Mouse (Mus musculus): ENCODE measurements around the gene Cdk19. TPM values are rescaled to one million over a fixed set of nuclear protein-coding genes. Genes with fewer than 3 reads are reported as not detected.
A peak's percentile ranks its signal among the peaks of the same experiment; 100 is the strongest.

Gene Cdk19
- polyA plus RNA-seq, 1 experiment from 2014 or later = 8.3 TPM

DNA sequence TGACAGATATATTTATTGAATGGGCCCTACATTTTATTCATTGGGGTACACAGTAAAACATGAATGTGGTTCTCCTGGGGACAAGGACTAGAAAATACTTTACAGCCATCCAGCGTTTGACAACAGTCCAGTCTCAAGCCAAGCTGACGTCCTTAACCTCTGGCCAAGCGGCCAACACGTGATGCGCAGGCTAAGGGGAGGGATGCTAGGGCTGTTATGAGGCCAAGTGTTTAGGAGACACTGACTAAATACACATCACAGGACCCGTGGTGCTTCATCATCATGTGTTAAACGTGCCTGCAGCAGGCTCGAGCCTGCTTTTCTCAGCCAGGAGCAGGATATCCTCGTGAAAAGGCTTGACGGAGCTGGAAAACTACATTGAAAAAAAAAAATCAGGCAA is 19.1 kb upstream of the Cdk19 start:
- Histone ChIP-seq H3K27me3 (replicated peaks) (no peaks in the 10 kb centered on the region), H3K4me1 (no peaks in the 10 kb centered on the region), H3K9me3 (no peaks in the 10 kb centered on the region), H3K4me2 (no peak overlapping the region), H3K4me3 (replicated peaks) (no peak overlapping the region), H3K27ac (no peak overlapping the region), H3K9ac (no peak overlapping the region), H3K36me3 (no peaks in the 10 kb centered on the region)
- 86% methylated on average over 10 of the region's 10 CpGs for whole genome bisulfite sequencing
- ATAC-seq (ENCODE audit: insufficient read depth, low FRiP score, low read depth) = no peak

- no peaks in the 10 kb centered on the region for H3K27me3 ChIP-seq (replicated peaks)
- H3K27ac ChIP-seq = peak overlapping the region; percentile 79
- H3K9ac ChIP-seq = no peak overlapping the region
- no peaks in the 10 kb centered on the region for H3K36me3 ChIP-seq
- no peaks in the 10 kb centered on the region for H3K9me3 ChIP-seq
- WGBS = 53% methylated on average over 9 of the region's 9 CpGs
- H3K4me2 ChIP-seq = no peak overlapping the region
- H3K4me3 ChIP-seq (replicated peaks) = no peak overlapping the region
- peak; percentile 96 for ATAC-seq (ENCODE audit: insufficient read depth, low FRiP score, low read depth)
- no peaks in the 10 kb centered on the region for H3K4me1 ChIP-seq
These were observed 11.3 kb upstream of the Cdk19 start for GRCm38 (mm10) chr10:40328004-40328551.

DNA sequence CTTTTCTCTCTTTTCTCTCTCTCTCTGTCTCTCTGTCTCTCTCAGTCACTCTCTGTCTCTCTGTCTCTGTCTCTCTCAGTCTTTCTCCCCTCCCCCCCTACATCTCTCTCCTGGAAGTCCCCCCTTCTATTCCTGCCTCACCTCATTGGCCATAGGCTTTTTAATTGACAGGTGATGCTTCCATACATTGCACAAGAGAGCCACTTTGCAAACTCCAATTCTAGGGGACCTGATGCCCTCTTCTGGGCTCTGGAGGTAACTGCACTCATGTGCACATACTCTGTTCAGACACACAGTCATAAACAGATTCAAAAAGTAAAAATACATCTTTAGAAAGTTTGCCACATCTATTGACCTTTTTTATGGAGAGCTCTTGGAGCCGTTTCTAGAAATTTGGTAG is 9.1 kb upstream of the Cdk19 start:
- H3K36me3 ChIP-seq = no peaks in the 10 kb centered on the region
- no peak overlapping the region for H3K27ac ChIP-seq
- H3K9ac ChIP-seq = no peak overlapping the region
- H3K27me3 ChIP-seq (replicated peaks) = no peaks in the 10 kb centered on the region
- H3K9me3 ChIP-seq = no peaks in the 10 kb centered on the region
- WGBS = 63% methylated on average over 1 of the region's 1 CpGs
- H3K4me3 ChIP-seq (replicated peaks) = no peak overlapping the region
- no peaks in the 10 kb centered on the region for H3K4me1 ChIP-seq
- ATAC-seq (ENCODE audit: insufficient read depth, low FRiP score, low read depth) = no peak
- H3K4me2 ChIP-seq = no peak overlapping the region

- WGBS = 71% methylated on average over 6 of the region's 6 CpGs
- no peak overlapping the region for H3K27ac ChIP-seq
- no peaks in the 10 kb centered on the region for H3K9me3 ChIP-seq
- H3K27me3 ChIP-seq (replicated peaks) = no peaks in the 10 kb centered on the region
- H3K4me1 ChIP-seq = no peaks in the 10 kb centered on the region
- H3K4me2 ChIP-seq = no peak overlapping the region
- no peak overlapping the region for H3K9ac ChIP-seq
- no peak for ATAC-seq (ENCODE audit: insufficient read depth, low FRiP score, low read depth)
- no peak overlapping the region for H3K4me3 ChIP-seq (replicated peaks)
- no peaks in the 10 kb centered on the region for H3K36me3 ChIP-seq
These were observed 6.5 kb upstream of the Cdk19 start for GRCm38 (mm10) chr10:40332864-40333263.

- Histone ChIP-seq H3K27me3 (replicated peaks) (no peaks in the 10 kb centered on the region), H3K4me2 (no peak overlapping the region), H3K9me3 (no peaks in the 10 kb centered on the region), H3K27ac (no peak overlapping the region), H3K4me1 (0 out of 2 replicates have a peak, but pooled peaks cover 4% of the 10 kb centered on the region), H3K9ac (no peak overlapping the region), H3K4me3 (replicated peaks) (no peak overlapping the region), H3K36me3 (no peaks in the 10 kb centered on the region)
- WGBS = 58% methylated on average over 4 of the region's 4 CpGs
- no peak for ATAC-seq (ENCODE audit: insufficient read depth, low FRiP score, low read depth)
These were observed 2.7 kb downstream of the Cdk19 start for GRCm38 (mm10) chr10:40342036-40342435.

GRCm38 (mm10) chr10:40346776-40347403 is 7.5 kb downstream of the Cdk19 start:
- Histone ChIP-seq H3K4me3 (replicated peaks) (no peak overlapping the region), H3K9me3 (no peaks in the 10 kb centered on the region), H3K36me3 (no peaks in the 10 kb centered on the region), H3K4me2 (no peak overlapping the region), H3K4me1 (peaks cover 8% of the 10 kb centered on the region), H3K27me3 (replicated peaks) (no peaks in the 10 kb centered on the region), H3K27ac (no peak overlapping the region), H3K9ac (no peak overlapping the region)
- WGBS = 86% methylated on average over 3 of the region's 3 CpGs
- no peak for ATAC-seq (ENCODE audit: insufficient read depth, low FRiP score, low read depth)

GRCm38 (mm10) chr10:40347461-40347954 is 8.1 kb downstream of the Cdk19 start:
- Histone ChIP-seq H3K9me3 (no peaks in the 10 kb centered on the region), H3K4me3 (replicated peaks) (no peak overlapping the region), H3K36me3 (no peaks in the 10 kb centered on the region), H3K4me1 (peaks cover 8% of the 10 kb centered on the region), H3K27ac (peak overlapping the region; percentile 99; the same call in 1 of the 2 replicates), H3K4me2 (peak overlapping the region; percentile 56), H3K9ac (no peak overlapping the region), H3K27me3 (replicated peaks) (no peaks in the 10 kb centered on the region)
- 60% methylated on average over 9 of the region's 9 CpGs for WGBS
- ATAC-seq (ENCODE audit: insufficient read depth, low FRiP score, low read depth) = no peak

DNA sequence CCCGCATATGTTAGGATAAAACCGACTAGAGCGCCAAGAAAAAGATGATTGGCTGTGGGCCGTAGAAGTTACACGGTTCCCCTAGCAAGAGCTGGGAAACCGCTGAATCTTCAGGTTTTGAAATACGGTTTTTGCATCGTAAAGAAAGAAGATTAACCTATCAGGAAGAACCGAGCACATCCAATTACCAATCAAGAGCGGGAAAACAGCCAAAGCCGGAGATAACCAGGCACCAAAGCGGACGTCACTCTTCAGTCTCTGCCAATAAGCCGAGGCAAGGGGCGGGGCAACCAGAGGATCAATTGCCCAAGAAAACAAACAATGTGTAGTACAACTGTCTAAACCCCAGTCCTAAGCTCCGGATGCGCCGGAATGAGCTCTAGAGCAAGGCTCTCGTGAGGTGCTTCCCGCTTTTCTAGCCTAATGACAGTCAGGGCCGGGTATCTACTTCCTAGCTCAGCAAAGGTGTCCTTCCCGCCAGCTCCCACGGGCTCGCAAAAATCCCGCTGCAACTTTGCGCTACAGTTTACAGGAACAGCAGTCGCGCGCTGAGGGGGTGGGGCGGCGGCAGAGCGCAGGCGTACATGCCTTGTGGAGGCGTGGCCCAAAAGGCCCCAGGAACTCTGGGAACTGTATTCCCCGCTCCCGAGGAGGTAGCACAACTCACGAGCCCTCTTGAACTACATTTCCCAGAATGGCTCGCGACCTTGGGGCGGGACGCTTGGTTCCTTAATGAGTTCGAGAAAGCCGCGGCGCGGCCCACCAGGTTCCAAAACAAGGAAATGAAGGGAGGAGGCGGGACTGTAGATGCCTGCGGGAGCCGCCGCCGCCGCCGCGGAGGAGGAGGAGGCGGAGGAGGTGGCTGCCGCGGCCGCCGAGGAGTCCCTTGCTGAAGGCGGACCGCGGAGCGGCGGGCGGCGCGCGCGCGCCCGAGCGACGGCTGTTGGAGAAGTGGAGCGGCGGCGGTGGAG is 9.5 kb downstream of the Cdk19 start:
- Histone ChIP-seq H3K9me3 (no peaks in the 10 kb centered on the region), H3K4me1 (peaks cover 8% of the 10 kb centered on the region), H3K27me3 (replicated peaks) (no peaks in the 10 kb centered on the region), H3K36me3 (no peaks in the 10 kb centered on the region), H3K27ac (peak overlapping the region; percentile 99), H3K4me3 (replicated peaks) (peak overlapping the region; percentile 92), H3K4me2 (peak overlapping the region; percentile 73), H3K9ac (peak overlapping the region; percentile 83)
- peak; percentile 98 for ATAC-seq (ENCODE audit: insufficient read depth, low FRiP score, low read depth)
- WGBS = under 1% methylated on average over 76 of the region's 76 CpGs

DNA sequence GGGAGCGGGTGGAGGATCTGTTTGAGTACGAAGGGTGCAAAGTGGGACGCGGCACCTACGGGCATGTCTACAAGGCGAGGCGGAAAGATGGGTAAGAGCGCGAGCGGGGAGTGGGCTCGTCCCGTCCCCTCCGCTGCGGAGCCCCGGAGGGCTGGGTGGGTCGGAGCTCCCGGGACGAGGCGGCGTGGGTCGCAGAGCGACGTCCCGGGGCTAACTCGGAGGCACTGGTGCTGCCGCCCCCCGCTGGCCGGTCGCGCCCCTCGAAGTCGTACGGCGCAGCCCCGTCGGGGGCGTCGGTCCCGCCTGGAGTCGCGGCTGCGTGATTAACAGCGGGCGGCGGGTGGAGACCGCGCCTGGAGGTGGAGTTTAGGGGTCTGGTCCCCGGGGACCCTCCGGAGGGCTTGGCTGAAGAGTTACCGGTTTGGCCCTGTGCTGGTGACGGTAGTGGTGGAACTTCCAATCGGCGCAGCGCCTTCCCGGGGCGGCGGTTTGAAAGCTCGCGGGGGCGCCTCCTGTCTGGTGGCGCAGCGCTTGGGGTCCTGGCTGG is 10.3 kb downstream of the Cdk19 start:
- Histone ChIP-seq H3K4me2 (peak overlapping the region; percentile 73), H3K4me1 (peaks cover 8% of the 10 kb centered on the region), H3K27me3 (replicated peaks) (no peaks in the 10 kb centered on the region), H3K36me3 (no peaks in the 10 kb centered on the region), H3K27ac (peak overlapping the region; percentile 99), H3K9ac (peak overlapping the region; percentile 83), H3K9me3 (no peaks in the 10 kb centered on the region), H3K4me3 (replicated peaks) (peak overlapping the region; percentile 92)
- under 1% methylated on average over 62 of the region's 62 CpGs for WGBS
- ATAC-seq (ENCODE audit: insufficient read depth, low FRiP score, low read depth) = peak; percentile 9; the same call in 1 of the 2 replicates

- Histone ChIP-seq H3K9ac (peak overlapping the region; percentile 83), H3K36me3 (no peaks in the 10 kb centered on the region), H3K4me2 (peak overlapping the region; percentile 73), H3K27me3 (replicated peaks) (no peaks in the 10 kb centered on the region), H3K4me1 (peaks cover 8% of the 10 kb centered on the region), H3K27ac (peak overlapping the region; percentile 99; the same call in 1 of the 2 replicates), H3K9me3 (no peaks in the 10 kb centered on the region), H3K4me3 (replicated peaks) (peak overlapping the region; percentile 92)
- WGBS = 40% methylated on average over 12 of the region's 12 CpGs
- ATAC-seq (ENCODE audit: insufficient read depth, low FRiP score, low read depth) = no peak
These were observed 11.0 kb downstream of the Cdk19 start for GRCm38 (mm10) chr10:40350245-40350932.

DNA sequence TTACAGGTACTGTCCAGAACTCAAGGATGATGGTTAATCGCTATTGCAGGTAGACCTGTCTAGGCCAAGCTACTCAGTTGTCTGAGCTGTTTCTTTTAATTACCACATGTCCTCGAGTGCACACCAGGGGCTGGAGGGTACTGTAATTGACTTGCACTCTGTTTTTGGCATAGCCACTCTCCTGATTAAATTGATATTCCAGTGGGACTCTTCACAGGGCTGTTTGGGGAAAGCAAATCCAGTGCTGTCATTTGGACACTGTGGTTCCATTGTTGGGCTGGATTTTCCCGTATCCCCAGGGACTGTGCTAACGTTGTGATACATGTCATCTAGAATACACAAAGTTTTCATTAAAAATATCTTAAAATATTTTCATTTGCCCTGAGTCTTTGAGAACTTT is 11.8 kb downstream of the Cdk19 start:
- Histone ChIP-seq H3K4me2 (0 out of 2 replicates have a peak overlapping the region, but pooled peaks have one; percentile 73), H3K36me3 (no peaks in the 10 kb centered on the region), H3K4me1 (peaks cover 8% of the 10 kb centered on the region), H3K27ac (no peak overlapping the region), H3K4me3 (replicated peaks) (no peak overlapping the region), H3K9me3 (no peaks in the 10 kb centered on the region), H3K27me3 (replicated peaks) (no peaks in the 10 kb centered on the region), H3K9ac (no peak overlapping the region)
- ATAC-seq (ENCODE audit: insufficient read depth, low FRiP score, low read depth) = no peak
- 72% methylated on average over 4 of the region's 4 CpGs for WGBS
